Mouse (Mus musculus): ENCODE measurements at regions not wholly inside any gene's neighbourhood (a gene's known extent, or its start where the extent isn't known, plus 50 kb on each side); places are given as distances from the start of the nearest gene placed in this dataset.
A peak's percentile ranks its signal among the peaks of the same experiment; 100 is the strongest.

DNA sequence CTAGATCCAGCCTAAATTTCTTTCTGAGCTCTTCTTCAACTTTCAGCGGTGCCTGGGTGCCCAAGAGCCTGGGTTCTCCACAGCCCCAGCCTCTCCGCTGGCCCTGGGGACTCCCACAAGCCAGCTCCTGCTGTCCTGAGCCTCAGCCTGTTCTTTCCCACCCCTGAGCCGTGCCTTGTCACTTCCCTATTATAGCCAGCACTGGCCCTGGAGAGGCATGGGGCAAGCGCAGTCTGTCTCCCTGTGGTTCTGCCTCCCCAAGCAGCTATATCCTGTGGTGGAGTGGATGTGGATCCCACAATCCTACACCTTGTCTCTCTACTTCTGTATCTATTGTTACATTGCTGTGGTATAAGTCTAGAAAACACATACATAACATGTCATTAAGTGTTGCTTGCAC is 128.6 kb upstream of the Hgf start:
- DNase-seq, result no peak

GRCm38 (mm10) chr5:16425302-16425701 is 128.0 kb upstream of the Hgf start:
- DNase-seq, result no peak

- DNase-seq, result no peak
Observed at GRCm38 (mm10) chr5:16426306-16426705, 127.0 kb upstream of the Hgf start.

GRCm38 (mm10) chr5:16434586-16434985 is 118.7 kb upstream of the Hgf start:
- no peak for DNase-seq

DNA sequence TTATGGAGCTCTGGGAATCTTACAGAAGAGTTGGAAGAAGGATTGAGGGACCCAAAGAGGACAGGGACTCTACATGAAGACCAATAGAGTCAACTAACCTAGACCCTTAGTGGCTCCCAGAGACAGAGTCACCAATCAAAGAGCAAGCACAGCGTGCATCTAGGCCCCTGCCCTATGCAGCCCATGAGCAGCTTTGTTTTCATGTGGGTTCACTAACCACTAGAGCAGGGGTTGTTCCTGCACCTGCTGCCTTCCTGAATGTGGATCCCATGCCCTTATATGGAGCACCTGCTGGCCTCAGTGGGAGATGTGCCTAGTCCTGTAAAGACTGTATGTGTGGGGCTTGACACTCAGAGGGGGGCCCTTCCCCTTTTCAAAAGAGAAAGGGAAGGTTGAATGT is 108.2 kb upstream of the Hgf start:
- DNase-seq, result no peak

DNA sequence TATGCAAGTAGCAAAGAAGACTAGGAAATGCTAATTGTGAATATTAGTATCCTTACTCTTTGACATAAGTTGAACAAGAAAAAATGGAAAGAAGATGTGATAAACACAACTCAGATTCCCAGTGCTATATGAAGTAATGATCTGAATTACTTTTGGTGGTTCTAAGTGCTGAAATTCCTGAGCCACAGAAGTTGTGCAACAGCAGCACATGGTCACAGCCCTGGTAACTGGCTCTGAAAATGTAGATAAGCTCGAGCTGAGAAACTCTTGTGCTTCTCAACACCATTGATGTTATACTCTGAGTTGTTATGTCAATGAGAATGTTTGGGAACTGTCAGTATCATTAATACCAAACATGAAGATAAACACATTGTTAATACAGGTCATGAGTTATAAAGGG is 106.3 kb upstream of the Hgf start:
- no peak for DNase-seq

DNA sequence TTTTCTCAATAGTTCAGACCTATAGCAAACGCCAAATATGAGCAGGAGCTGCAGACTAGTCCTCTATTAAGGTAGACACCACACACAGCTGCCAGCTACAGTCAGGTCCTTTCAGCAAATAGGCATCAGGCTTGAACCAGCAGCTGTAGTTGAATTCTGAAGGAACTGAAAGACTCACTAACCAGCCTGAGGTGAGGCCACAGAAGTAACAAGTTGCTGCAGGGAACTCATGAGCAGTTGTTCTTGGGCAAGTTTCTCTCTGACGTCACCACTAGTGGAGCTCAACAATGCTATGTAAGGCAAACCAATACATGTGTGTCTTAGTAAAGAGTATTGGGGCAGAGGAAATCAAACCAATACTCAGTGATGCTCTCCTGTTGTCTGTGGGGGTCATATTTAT is 91.5 kb upstream of the Hgf start:
- DNase-seq, result no peak

- no peak for DNase-seq
Observed at GRCm38 (mm10) chr5:16466266-16466665, 87.0 kb upstream of the Hgf start.

DNA sequence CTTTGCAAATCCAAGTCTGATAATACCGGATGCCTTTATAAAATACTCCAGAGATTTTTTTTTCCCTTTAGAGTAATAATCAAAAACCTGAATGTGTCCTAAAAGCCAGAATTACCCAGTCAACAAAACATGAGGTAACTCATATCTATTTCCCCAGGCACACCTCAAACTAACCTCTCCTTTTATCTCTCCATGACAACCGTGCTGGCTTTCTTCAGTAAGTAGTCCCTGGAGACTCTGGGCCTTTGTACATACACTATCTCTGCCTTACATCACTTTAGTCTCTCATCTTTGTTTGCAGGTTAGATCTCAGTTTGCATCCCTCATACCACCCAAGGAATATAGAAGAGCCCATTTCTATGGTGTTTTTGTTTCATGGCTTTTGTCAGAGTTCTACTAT is 84.7 kb upstream of the Hgf start:
- no peak for DNase-seq

DNA sequence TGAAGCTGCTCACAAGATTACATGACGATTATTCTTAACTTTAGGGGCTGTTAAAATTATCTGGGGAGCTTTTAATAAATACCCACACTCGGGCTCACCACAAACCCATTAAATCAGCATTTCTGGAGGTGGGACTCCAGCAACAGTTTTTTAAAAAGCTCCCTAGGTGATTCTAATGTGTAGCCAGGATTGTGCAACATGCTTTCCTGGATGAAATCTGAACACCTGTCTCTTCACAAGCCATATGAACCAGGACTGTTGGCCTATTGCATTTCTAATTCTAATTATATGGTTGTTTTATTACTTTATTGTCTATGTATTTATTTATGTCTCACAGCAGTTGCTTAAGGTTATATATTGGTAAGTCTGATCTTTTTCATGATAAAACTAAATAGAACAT is 84.1 kb upstream of the Hgf start:
- DNase-seq, result no peak

GRCm38 (mm10) chr5:16469644-16470275 is 83.5 kb upstream of the Hgf start:
- peak; percentile 76 for DNase-seq

- peak; percentile 63 for DNase-seq
Observed at GRCm38 (mm10) chr5:16470366-16470982, 82.8 kb upstream of the Hgf start.

DNA sequence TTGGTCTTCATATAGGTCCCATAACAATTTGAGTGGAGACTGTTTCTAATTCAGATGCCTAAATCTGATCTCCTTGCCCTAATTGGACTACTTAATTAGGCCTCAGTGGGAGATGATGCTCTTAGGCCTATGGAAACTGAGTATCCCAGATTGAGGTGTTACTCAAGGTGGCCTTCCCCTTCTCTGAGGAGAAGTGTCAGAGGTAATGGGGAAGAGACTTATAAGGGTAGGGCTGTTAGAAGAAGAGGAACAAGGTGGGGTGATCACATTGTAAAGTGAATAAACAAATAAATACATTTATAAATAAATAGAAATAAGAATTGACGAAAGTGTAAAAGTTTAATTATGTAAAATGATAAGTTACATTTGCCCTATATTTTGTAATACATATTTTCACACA is 65.3 kb upstream of the Hgf start:
- no peak for DNase-seq

- no peak for DNase-seq
Observed at GRCm38 (mm10) chr5:16489803-16490202, 63.5 kb upstream of the Hgf start.

DNA sequence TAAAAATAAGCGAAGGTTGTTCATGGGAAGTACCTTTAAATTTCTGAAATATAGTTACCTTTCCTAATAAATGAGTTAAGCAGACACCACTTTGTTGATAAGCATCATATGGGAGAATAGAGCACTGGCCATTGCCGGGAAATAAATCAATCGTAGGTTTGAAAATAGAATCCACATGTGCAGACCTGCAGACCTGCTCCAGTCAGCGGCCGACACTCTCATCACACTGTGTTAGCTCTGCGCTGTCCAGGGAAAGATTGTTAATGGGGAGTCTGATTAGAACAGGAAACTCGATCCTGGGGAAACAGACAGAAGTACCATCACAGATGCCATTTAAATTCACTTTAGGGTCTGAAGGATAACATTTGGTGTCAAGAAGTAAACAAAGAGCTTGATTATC is 53.4 kb upstream of the Hgf start:
- DNase-seq, result no peak
